Mouse (Mus musculus) adrenal gland, postnatal 36 days (tissue): ENCODE measurements around the gene Gm20403. TPM values are rescaled to one million over a fixed set of nuclear protein-coding genes. Genes with fewer than 3 reads are reported as not detected.
"Not testable (repeated sequence)": the region's sequence is repeated elsewhere in the genome, so short reads cannot be mapped to it uniquely, and the experiment has no call there.

Experiments used
- DNase-seq, 2 experiments: peaks; one replicate each; pipeline ENCODE4 v3.0.0; 2021; ENCODE audit warnings: mixed read lengths in 1 of 2
- total RNA-seq, 2 experiments: library from RNA; stranded (reverse); gene quantifications; 2 replicates each; pipeline ENCODE4 v1.2.3; 2021

Gene Gm20403
- total RNA-seq, 2 experiments from 2014 or later = not detected

- no peak for DNase-seq
These were observed 7.1 kb upstream of the Gm20403 start for GRCm38 (mm10) chr12:54993246-54994067.

DNA sequence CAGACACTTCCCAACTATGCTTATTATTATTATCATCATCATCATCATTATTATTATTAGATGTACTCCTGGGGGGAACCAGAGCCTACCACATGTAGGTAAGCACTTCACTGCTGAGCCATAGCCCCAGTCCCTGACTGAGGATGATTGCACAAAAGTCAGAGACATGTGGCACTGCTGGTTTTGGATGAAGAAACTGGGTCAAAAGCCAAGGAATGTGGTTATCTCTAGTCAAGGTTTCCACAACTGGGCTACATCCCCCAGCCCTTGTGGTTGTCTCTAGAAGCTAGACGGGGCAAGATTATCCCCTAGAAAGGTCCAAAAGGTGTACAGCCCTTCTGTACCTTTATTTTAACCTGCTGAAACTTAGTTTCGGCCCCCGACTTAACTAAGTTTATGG lies 6.5 kb upstream of the Gm20403 start:
- DNase-seq = peak; percentile 7 to 33

- no peak for DNase-seq
These were observed 2.1 kb upstream of the Gm20403 start for GRCm38 (mm10) chr12:54988323-54988850.

DNA sequence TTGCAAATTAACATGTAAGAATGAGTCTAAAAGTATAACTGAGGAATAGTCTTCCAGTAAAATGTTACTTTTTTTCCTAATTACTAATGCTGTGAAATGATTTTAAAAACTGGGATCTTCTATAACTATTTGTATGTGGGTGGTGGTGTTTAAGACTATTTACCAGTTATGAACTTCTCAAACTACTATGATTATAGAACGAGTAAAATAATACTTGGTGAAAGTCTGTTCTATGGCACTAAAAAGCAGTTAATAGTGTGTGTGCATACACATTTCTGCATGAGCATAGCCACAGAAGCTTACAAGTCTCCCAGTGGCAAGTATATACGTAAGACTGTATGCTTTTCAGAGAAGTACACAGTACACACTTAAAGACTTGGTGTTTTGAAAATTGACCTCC lies 827 bp upstream of the Gm20403 start:
- no peak for DNase-seq

DNA sequence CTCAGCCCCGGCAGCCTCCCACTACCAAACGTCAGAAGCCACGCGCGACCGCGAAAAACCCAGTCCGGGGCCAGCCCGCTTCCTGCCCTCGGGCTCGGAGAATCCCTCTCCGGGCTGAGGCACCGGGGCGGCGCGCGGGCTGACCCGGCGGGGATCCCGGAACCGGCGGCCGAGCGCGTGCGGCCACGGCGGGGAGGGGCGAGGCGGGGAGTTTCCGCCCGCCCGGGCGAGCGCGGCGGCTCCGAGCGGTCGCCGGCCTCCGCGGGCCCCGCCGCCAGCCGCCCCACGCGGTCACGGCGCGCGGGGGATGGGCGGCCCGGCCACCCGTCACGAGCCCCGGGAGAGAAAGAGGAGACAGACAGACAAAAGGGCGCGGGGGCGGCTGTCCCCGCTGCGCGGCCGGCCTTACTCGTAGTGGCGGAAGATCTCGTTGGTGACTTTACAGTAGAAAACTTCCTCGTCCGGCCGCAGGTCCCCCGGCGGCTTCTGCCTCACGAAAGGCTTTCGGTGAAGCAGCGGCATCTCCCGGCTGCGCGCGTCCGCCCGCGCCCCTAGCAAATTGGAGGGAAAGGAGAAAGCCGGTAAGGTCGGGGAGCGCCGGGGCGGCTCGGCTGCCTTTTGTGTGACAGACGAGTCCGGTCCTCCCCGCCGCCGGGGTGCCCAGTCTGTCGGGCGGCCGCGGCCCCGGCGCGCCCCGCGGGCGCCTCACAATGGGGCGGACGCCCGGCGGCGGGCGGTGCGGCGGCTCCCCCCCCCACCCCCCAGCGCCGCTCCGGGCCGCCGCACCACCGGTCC lies 875 bp downstream of the Gm20403 start:
- DNase-seq = peak; percentile 56 to 74

GRCm38 (mm10) chr12:54984701-54985256 lies 1.6 kb downstream of the Gm20403 start:
- peak; percentile 87 to 88 for DNase-seq

- DNase-seq = no peak
These were observed 3.2 kb downstream of the Gm20403 start for GRCm38 (mm10) chr12:54982935-54983715.

- DNase-seq = no peak
These were observed 4.4 kb downstream of the Gm20403 start for GRCm38 (mm10) chr12:54981962-54982361.

- DNase-seq = no peak
These were observed 5.4 kb downstream of the Gm20403 start for GRCm38 (mm10) chr12:54980939-54981338.

- DNase-seq = no peak
These were observed 5.8 kb downstream of the Gm20403 start for GRCm38 (mm10) chr12:54980532-54980931.

DNA sequence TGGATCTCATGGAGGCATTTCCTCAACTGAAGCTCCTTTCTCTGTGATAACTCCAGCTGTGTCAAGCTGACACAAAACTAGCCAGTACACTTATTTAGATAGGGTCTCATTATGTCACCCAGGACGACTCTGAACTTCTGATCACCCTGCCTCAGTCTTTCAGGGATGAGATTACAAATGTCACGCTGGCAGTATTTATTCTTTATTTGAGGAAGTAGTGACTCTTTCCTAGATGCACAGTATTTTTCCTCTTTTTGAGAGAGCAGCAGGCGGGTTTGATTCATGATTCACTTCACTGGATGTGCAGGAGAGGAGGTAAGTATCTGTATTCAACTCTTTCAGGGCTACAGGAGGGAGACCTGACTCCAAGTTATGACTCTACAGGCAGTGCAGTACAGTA lies 17.3 kb downstream of the Gm20403 start:
- DNase-seq = no peak

GRCm38 (mm10) chr12:54965532-54966160 lies 20.7 kb downstream of the Gm20403 start:
- DNase-seq = no peak

DNA sequence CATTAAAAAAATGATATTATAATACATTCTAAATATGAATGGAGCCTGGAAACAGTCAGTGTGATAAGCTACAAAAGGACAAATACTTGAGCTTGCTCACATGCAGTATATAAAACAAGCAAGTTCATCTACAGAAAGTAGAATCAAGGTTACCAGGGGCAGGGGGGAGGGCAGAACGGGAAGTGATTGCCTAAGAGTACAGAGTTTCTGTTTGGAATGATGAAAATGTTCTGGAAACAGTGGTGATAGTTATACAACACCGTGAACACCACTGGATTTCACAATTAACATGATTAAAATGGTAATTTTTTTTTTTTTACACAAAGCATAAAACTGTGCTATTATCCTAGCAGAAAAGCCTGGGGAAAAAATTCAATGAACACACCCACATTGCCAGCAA lies 26.8 kb downstream of the Gm20403 start:
- peak; percentile 29 to 30 for DNase-seq

DNA sequence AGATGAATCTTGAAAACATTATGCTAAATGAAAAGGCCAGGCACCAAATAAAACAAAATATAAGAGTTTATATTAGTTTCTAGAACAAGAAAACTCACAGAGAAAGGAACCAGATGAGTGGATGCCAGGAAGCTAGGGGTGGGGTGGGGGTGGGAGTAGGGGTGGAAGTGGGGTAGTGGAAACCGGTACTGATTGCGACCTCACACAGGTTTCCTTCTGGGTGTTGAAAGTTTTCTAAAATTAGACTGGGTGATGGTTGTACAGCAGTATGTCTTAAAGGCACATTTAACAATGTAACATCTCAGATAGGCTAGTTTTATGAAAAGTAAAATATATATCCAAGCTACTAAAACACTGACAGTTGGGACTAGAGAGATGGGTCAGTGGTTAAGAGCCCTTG lies 29.4 kb downstream of the Gm20403 start:
- DNase-seq = no peak

DNA sequence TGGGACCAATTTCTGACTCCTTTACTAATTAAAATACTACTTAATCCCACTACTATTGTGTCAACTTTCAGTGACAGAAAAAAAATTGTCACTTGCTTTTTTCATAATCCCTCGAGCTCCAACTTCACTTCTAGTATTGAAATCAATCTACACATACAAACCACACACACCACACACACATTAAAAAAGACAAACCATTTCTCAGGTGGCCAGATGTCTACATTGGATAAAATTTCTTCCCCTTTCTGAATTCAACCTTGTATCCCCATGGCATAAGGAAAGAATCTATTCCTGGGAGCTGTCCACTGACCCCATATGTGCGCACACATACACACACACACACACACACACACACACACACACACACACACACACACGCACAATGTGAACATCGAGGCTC lies 29.9 kb downstream of the Gm20403 start:
- DNase-seq = no peak

- DNase-seq = no peak
These were observed 40.2 kb downstream of the Gm20403 start for GRCm38 (mm10) chr12:54946116-54946515.

GRCm38 (mm10) chr12:54942586-54943157 lies 43.7 kb downstream of the Gm20403 start:
- DNase-seq = not testable (repeated sequence)

DNA sequence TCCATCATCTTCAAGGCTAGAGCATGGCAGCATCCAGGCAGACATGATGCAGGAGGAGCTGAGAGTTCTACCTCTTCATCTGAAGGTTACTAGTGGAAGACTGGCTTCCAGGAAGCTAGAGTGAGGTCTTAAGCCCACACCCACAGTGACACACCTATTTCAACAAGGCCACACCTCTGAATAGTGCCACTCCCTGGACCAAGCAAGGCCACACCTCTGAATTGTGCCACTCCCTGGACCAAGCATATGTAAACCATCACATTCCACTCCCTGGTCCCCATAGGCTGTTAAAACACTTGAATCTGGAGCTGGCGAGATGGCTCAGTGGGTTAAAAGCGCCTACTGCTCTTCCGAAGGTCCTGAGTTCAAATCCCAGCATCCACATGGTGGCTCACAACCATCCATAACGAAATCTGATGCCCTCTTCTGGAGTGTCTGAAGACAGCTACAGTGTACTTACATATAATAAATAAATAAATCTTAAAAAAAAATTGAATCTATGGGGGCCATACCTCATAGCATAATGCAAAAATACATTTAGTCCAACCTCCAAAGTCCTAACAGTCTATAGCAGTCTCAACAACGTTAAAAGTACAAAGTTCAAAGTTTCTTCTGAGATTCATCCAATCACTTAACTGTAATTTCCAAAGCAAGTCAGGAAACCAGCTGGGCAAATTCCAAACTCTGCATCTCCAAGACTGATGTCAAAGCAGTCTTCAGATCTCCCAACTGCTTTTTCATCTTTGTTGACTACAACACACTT lies 48.6 kb downstream of the Gm20403 start:
- not testable (repeated sequence) for DNase-seq
